Mouse (Mus musculus): ENCODE measurements around the gene Smoc1.

Smoc1 gene

GRCm38 (mm10) chr12:81080345-81080744, 53.7 kb downstream of the Smoc1 start:
- DNase-seq (ENCODE audit: low spot score in 2 of 2): no peak

- no peak for DNase-seq (ENCODE audit: low spot score in 2 of 2)
Observed at GRCm38 (mm10) chr12:81081031-81081430, 54.4 kb downstream of the Smoc1 start.

DNA sequence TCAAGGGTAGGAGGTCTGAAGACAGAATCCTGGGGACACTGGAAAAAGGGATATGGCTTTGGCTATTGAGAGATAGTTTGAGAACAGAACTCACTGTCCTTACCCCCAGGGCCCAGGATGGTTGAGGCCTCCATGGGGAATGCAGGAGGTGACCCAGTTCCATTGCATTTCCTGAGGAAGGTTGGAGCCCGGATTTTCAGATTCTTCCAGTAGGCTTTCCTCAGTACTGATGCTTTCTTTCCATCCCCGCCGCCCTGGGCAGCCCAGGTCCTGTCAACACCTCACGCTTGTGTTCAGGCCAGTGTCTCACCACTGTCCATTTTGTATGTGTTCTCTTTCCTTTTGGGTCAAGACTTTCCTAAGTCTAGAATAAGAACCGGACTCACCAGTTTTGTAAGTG, 56.5 kb downstream of the Smoc1 start:
- DNase-seq (ENCODE audit: low spot score in 2 of 2): no peak

DNA sequence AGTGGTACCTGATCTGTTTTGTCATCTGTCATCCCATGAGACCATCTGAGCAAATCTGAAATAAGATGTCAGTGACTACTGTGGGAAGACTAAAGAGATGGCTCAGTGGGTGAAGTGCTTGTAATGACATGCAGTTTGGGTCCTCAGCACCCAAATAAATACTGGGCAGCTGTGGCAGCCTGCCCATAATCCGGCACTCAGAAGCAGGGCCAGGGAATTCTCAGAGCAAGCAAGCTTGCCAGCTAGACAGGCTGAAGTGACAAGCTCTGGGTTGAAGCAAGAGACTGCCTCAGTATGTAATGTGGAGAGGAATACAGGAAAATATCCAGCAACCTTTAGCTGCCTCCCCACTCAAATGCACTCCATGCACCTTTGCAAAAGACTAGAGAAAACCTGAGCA, 58.6 kb downstream of the Smoc1 start:
- DNase-seq (ENCODE audit: low spot score in 2 of 2): no peak

- DNase-seq (ENCODE audit: low spot score in 2 of 2): no peak
Observed at GRCm38 (mm10) chr12:81088131-81088530, 61.5 kb downstream of the Smoc1 start.

DNA sequence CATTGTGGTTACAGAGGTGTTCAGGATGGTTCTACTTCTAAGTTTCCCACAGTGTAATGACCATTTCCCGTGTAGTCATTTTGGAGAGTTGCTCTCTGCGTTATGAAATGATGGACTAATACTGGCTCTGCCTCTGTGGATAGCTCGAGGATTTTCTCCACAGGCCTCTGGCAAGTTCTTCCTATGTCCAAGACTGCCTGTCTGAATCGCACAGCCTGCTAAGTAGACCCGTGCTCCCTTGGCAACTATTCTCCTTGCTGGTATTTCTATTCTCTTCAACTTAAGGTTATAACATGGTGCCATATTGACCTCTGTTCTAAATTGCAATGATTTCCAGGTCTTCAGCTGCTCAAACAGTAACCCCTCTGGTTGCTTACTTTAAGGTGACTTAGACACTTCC, 65.0 kb downstream of the Smoc1 start:
- no peak for DNase-seq (ENCODE audit: low spot score in 2 of 2)

- DNase-seq (ENCODE audit: low spot score in 2 of 2): no peak
Observed at GRCm38 (mm10) chr12:81092641-81093040, 66.0 kb downstream of the Smoc1 start.

GRCm38 (mm10) chr12:81093211-81093610, 66.6 kb downstream of the Smoc1 start:
- DNase-seq (ENCODE audit: low spot score in 2 of 2): no peak

GRCm38 (mm10) chr12:81094766-81095405, 68.3 kb downstream of the Smoc1 start:
- DNase-seq (ENCODE audit: low spot score in 2 of 2): no peak

- DNase-seq (ENCODE audit: low spot score in 2 of 2): no peak
Observed at GRCm38 (mm10) chr12:81097267-81097666, 70.7 kb downstream of the Smoc1 start.

DNA sequence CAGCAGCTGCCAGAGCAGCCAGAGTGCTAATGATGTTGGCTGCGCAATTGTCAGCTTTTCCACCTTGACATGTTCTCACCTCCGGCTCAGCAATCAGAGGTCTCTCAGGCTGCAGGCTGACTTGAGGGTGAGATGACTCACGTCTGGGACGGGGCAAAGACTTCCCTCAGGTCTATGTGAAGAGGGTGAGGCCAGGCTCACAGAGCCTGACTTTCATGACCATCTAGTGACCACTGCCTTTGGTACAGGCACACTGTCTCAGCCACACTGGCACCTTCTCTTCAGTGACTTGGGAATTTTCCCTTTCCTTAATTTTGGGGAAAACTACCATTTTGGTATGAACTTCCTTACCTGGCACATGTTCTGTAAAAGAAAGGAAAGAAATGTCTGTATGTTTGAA, 71.1 kb downstream of the Smoc1 start:
- DNase-seq (ENCODE audit: low spot score in 2 of 2): no peak

GRCm38 (mm10) chr12:81099161-81099560, 72.6 kb downstream of the Smoc1 start:
- no peak for DNase-seq (ENCODE audit: low spot score in 2 of 2)

DNA sequence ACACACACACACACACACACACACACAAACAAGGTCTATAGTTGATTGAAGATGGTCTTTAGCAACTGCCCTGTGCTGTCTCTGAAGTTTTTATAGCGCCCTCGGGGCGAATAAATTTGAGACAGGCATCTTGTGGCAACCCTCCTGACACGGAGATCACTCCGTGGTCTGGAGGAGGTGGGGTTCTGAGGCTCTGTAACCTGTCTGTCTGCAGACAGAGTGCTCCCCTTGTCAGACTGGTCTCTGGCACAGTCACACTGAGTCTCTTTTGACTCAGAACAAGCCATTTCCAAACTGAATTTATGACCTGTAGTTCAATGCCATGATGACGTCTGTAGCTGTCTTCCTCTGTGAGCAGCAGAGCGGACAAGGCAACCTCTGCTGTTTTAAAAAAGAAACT, 75.1 kb downstream of the Smoc1 start:
- DNase-seq (ENCODE audit: low spot score in 2 of 2): no peak

- DNase-seq (ENCODE audit: low spot score in 2 of 2): no peak
Observed at GRCm38 (mm10) chr12:81104546-81104945, 77.9 kb downstream of the Smoc1 start.

GRCm38 (mm10) chr12:81105721-81106633, 79.4 kb downstream of the Smoc1 start:
- no peak for DNase-seq (ENCODE audit: low spot score in 2 of 2)

DNA sequence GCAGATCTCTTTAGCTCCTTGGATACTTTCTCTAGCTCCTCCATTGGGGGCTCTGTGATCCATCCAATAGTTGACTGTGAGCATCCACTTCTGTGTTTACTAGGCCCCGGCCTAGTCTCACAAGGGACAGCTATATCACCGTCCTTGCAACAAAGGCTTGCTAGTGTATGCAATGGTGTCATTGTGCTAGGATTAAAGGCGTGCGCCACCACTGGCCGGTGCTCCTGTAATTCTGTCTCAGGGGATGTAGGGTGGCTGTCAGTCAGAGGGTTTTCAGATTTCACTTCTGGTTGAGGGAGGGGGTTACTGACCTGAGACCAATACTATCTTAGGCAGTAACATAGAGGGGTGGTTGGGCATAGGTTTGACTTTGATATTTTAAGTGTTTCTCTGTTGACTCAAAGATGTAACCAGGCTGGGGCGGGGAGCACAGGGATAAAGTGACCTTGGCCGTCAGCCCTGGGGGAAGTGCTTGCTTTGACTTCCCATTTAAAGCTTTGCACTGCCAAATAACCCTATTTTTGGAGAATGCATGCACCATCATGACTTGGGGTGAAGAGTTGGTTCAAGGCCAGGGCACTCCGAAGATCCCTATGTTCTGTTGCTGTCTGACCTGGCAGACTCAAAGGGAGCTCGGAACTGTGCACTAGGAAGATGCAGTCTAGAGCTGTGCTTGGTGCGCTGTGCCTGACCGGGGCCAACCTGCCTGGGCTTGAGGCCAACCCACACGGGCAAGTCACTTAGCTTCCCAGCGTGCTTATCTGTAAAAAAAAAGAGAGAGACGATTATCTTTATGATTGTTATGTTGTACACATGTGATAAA, 80.9 kb downstream of the Smoc1 start:
- DNase-seq (ENCODE audit: low spot score in 2 of 2): no peak

DNA sequence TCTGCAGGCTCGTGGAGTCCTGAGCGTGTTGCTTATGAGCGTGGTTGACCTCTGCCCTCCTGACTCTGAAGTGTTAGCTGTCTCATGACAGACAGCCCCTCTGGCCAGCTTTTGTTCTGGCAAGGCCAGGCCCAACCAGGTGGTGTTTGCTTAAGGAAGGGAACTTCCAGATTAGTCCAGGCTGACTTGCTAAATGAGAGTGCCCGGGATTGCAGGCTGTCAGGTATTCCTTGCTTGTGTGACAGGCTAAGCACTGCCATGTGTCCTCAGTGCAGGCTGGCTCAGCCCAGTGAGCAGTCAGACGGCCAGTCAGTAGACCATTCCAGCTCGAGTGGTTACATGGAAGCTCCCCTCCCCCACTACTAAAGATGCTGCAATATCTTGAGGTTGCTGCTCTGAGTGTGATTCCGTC, 82.0 kb downstream of the Smoc1 start:
- no peak for DNase-seq (ENCODE audit: low spot score in 2 of 2)

GRCm38 (mm10) chr12:81110006-81110405, 83.4 kb downstream of the Smoc1 start:
- DNase-seq (ENCODE audit: low spot score in 2 of 2): no peak

- DNase-seq (ENCODE audit: low spot score in 2 of 2): no peak
Observed at GRCm38 (mm10) chr12:81112321-81112720, 85.7 kb downstream of the Smoc1 start.

DNA sequence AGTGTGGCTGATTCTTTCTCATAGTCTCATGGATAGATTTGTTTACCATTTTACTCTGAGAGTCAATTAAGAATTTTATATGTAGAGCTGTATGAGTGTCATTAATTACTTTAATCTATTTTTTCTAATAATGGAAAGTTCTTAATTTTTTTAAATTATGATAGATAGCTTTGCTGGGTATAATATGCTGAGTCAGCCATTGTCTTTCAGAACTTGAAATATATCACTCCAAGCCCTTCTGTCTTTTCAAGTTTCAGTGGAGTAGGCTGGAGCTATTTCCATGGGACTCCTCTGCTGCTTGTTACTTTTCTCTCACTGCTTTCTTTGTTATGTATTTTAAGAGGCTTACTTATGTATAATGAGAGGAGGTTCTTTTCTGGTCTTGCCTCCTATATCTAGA, 93.7 kb downstream of the Smoc1 start:
- DNase-seq (ENCODE audit: low spot score in 2 of 2): no peak

DNA sequence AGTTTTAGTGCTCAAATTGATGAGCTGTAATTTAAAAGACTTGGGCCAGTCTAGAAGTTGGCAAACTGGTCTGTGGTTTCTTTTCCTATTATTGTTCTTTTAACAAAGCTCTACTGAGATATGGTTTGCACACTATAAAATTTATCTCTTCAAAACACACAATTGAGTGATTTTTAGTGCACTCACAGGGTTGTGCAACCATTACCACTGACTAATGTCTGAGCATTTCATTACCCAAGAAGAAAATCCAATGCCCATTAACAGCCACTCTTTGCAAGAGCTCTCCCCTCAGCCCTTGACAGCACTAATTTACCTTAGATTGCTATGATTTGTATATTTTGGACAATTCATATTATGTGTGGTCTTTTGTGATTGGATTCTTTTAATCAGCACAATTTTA, 97.2 kb downstream of the Smoc1 start:
- DNase-seq (ENCODE audit: low spot score in 2 of 2): no peak

GRCm38 (mm10) chr12:81126842-81127241, 100.2 kb downstream of the Smoc1 start:
- no peak for DNase-seq (ENCODE audit: low spot score in 2 of 2)

Measured in frontal cortex, postnatal 25 days (tissue).